Mouse (Mus musculus) testis, adult 10 weeks (tissue): ENCODE measurements around the gene Prom1. TPM values are rescaled to one million over a fixed set of nuclear protein-coding genes. Genes with fewer than 3 reads are reported as not detected.

Experiments
- polyA plus RNA-seq: library from polyadenylated mRNA; stranded (reverse); fragments of 350-450 nt; fragmentation: Illumina TruSeq; extraction: RNeasy Lipid Tissue Mini Kit (QIAGEN cat#74804); gene quantifications from one replicate; pipeline ENCODE4 v1.2.3, GENCODE M21; 2014; ENCODE audit warnings: low read depth, low replicate concordance

Gene Prom1
- polyA plus RNA-seq = 241 TPM

GRCm38 (mm10) chr5:44101231-44102110, at the start of gene Prom1:
Gene Prom1, minus strand, starts transcription at chr5:44102032.

GRCm38 (mm10) chr5:43981620-43982019, 120.2 kb downstream of the Prom1 start, which contains the start of gene Fgfbp1:
Gene Fgfbp1, minus strand, starts transcription at chr5:43981779.

Other genes starting within 250 kb of the Prom1 start
- 1.4 TPM for gene Cd38, start 233.5 kb downstream of the Prom1 start, polyA plus RNA-seq
- gene Gm7879, start 188.9 kb downstream of the Prom1 start, polyA plus RNA-seq = 0.48 TPM
- gene Fgfbp1, start 120.3 kb downstream of the Prom1 start, polyA plus RNA-seq = not detected
- gene Tapt1, start 124.6 kb upstream of the Prom1 start, polyA plus RNA-seq = 53.3 TPM